Mouse (Mus musculus) cerebellum, postnatal 25 days (tissue): ENCODE results near the gene Apba3.

Experiments
- DNase-seq, 2 experiments: peaks; one replicate each; pipeline ENCODE4 v3.0.0; 2021; ENCODE audit warnings: mixed read lengths in 2 of 2

The Apba3 gene

DNA sequence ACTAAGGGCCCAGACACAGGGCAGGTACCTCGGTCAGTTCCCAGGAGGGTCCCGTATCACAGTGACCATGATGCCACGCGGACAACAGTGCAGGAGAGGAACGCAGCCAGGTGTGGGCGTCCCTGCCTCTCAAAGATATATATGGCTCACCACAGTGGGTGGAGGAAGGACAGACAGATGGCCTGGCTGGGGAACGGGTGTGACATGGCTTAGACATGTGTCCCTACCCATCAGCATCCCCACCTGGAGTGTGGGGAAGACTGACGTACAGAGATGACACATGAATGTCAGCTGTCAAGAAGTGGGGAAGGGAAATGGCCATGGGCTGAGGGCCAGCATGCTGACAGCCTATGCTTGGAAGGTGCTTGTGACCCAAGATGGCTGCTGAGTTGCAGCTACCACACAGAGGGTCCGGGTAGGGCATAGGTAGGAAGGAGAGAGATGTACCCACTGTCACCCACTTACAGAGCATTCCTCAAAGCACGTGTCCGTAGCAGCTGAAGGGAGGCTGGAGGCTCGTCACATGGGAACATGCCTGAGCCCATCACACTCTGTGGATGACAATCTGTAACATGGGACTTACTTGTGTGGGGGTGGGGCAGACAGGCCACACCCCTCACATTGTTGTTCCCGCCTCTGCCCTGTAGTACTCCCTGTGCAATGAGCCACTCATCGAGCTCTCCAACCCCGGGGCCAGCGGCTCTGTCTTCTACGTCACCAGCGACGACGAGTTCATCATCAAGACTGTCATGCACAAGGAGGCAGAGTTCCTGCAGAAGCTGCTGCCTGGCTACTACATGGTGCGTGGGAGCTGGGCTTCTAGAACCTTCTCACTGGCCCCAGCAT is 40.3 kb downstream of the Apba3 start:
- DNase-seq: no peak

- DNase-seq: no peak
Measured at GRCm38 (mm10) chr10:81309571-81309970, 42.8 kb downstream of the Apba3 start.

DNA sequence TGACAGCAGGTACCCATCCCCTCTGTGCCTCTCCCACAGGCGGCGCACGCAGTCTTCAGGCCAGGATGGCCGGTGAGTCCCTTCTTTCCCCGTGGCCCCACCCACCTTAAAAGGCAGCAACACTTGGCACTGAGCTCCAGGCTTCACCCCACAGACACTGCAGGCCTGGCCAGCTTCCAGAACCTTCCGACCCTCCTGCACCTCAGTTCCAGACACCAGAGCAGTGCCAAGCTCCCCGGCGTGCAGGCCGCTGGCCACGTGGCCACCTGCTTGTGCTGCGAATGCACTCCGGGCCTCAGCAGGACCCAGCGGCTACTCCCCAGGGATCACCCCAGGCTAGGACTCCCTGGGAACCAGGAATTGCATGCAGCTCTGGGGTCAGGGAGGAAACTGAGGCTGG is 46.8 kb downstream of the Apba3 start:
- peak; percentile 25 to 55 for DNase-seq

DNA sequence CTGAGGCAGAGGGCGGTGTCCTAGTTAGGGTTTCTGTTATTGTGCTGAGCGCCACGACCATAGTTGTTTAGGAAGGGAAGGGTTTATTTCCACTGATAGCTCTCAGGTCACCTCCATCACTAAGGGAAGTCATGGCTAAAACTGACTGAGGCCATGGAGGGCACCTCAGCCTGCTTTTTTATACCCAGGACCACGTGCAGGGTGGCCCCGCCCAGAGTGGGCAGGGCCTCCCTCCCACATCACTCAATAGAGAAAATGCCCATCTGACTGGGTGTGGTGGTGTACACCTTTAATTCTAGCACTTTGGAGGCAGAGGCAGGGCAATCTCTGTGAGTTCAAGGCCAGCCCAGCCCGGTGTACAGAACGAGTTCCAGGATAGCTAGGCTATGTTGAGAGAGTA is 47.4 kb downstream of the Apba3 start:
- peak in 1 of 2 experiments; percentile 27 for DNase-seq

DNA sequence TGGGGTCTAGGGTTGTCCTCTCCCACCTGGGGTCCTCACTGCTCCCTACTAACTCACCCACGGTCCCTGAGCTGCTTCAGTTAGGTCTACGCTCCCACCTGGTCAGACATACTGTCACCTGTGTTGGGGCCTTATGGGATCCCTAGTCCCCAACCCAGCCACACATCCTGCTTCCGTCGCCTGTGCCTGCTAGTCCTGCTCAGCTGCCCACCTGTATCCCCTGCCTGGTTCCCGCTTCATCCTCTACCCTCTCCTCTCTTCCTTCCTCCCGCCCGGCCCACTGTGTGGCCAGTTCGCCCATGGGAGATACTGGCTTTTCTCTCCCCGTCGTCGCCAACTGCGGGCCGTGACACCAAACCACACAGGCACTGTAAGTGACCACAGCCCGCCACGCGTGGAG is 48.8 kb downstream of the Apba3 start:
- DNase-seq: no peak

GRCm38 (mm10) chr10:81316338-81317060 is 49.7 kb downstream of the Apba3 start:
- DNase-seq: peak; percentile 52 to 63

DNA sequence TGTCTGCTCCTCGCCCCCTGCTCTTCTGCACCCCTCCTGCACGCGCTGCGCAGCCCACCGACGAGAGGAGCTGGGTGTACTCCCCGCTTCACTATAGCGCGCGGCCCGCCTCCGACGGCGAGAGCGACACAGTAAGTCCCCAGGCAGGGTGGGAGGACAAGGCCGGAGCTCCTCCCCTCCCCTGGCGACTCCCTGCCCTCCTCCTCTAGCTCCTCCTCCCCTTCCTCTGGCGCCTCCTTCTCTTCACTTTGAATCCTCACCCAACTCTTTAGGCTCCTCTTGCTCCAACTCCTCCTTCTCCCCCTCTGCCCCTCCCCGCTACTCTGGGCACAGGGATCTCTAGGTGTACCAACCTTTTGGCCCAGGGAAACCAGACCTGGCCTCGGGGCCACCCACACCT is 50.5 kb downstream of the Apba3 start:
- DNase-seq: peak; percentile 43 to 46

- peak; percentile 45 to 71 for DNase-seq
Measured at GRCm38 (mm10) chr10:81318589-81319329, 52.0 kb downstream of the Apba3 start.

DNA sequence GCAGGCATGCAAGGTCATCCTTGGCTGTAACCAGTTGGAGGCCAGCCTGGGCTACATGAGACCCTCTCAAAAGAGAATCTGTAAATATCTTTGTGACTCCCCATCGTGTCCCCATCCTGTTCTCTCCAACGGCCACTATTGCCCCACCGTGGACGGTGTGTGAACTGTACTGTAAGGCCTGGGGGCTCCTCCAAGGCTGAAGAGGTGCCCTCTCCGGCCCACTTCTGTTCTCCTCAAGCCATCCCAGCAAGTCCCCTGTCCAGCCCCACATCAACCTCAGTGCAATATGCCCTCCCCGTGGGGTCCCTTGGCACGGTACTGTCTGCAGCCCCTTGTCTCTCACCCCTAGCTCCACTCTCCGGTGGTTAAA is 52.6 kb downstream of the Apba3 start:
- DNase-seq: peak in 1 of 2 experiments; percentile 53

- DNase-seq: peak in 1 of 2 experiments; percentile 53
Measured at GRCm38 (mm10) chr10:81319741-81320549, 53.2 kb downstream of the Apba3 start.

DNA sequence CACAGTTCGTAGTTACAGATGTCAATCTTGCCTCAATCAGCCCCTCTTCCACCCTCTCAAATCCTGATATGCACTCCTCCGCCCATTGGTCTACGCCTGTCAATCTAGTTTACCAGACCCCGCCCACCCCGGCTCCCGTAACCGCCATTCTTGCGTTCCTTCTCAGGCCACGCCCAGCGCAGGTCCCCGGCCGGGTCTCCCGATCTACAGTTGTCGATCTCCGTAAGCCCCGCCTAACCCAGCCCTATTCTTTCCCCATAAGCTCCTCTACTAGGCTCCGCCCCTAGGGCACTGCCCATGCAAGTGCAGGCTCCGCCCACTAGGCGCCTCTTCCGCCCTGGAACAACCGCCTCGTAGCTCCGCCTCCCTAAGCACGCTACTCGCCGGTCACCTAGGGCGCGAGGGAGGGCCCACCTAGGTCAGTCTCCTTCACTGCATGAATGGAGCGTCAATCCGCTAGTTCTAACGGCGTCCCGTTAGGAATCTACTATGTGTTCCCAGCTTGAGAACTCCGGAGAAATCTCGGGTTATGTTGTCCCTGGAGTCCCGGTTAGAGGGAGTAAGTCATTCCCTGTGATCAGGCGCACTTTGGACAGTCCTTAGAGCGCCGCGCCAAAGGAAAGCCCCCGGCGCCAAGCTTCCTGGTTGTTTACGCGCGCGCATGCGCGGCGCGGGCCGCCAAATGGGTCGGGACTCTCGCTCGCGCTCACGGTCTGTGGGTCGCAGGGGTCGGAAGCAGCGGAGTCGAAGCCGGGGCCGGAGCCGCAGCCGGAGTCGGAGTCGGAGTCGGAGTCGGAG is 54.0 kb downstream of the Apba3 start, which contains the start of gene Cactin:
Cactin (plus strand) TSS at position 554 of the 798 bp plus-strand sequence.
- peak; percentile 96 to 99 for DNase-seq

DNA sequence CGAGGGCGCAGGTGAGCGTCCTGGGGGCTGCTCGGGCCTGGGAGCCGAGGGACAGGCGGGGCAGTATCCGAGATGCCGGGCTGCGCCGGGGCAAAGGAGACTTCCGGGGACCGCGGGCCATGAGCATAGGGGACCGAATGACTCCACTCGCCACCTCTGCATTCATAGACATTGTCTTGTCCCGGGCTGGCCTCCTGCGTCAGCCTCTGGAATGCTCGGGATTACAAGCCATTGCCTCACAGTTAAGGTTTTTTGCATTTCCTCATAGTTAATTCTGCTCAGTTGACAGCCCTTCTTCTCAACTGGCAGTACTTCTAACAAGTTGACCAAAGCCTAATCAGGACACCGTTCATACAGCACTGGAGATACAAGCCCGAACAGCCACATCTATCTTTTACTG is 54.7 kb downstream of the Apba3 start:
- DNase-seq: no peak

GRCm38 (mm10) chr10:81322444-81322843 is 55.7 kb downstream of the Apba3 start:
- peak; percentile 12 to 59 for DNase-seq
